Mouse (Mus musculus): Measurements from ENCODE around the gene Hist1h3e. TPM values are rescaled to one million over a fixed set of nuclear protein-coding genes. Genes with fewer than 3 reads are reported as not detected.

Hist1h3e gene
- polyA plus RNA-seq, 1 experiment from 2014 or later, result 4.4 TPM

GRCm38 (mm10) chr13:23524654-23525053 is 37.5 kb downstream of the Hist1h3e start:
- ATAC-seq (ENCODE audit: insufficient read depth), result 0 out of 2 replicates have a peak, but pooled peaks have one; percentile 13
- peaks cover 56% of the 10 kb centered on the region for H3K4me1 ChIP-seq (replicated peaks)
- H3K4me2 ChIP-seq, result peak overlapping the region; percentile 18; the same call in 1 of the 2 replicates
- WGBS (ENCODE audit: insufficient replicate concordance), result 11% methylated on average over 5 of the region's 5 CpGs
- H3K27me3 ChIP-seq, result no peaks in the 10 kb centered on the region
- H3K9ac ChIP-seq, result 0 out of 2 replicates have a peak overlapping the region, but pooled peaks have one; percentile 5
- no peak overlapping the region for H3K4me3 ChIP-seq (replicated peaks)
- no peak overlapping the region for H3K27ac ChIP-seq (replicated peaks)
- H3K36me3 ChIP-seq (replicated peaks), result no peaks in the 10 kb centered on the region
- no peaks in the 10 kb centered on the region for H3K9me3 ChIP-seq (replicated peaks)

- peaks cover 56% of the 10 kb centered on the region for H3K4me1 ChIP-seq (replicated peaks)
- H3K36me3 ChIP-seq (replicated peaks), result no peaks in the 10 kb centered on the region
- H3K4me3 ChIP-seq (replicated peaks), result no peak overlapping the region
- no peak overlapping the region for H3K27ac ChIP-seq (replicated peaks)
- no peak for ATAC-seq (ENCODE audit: insufficient read depth)
- no peaks in the 10 kb centered on the region for H3K27me3 ChIP-seq
- 31% methylated on average over 5 of the region's 5 CpGs for WGBS (ENCODE audit: insufficient replicate concordance)
- no peaks in the 10 kb centered on the region for H3K9me3 ChIP-seq (replicated peaks)
- H3K9ac ChIP-seq, result no peak overlapping the region
- H3K4me2 ChIP-seq, result no peak overlapping the region
Observed at GRCm38 (mm10) chr13:23523976-23524375, 38.2 kb downstream of the Hist1h3e start.

GRCm38 (mm10) chr13:23521703-23522102 is 40.5 kb downstream of the Hist1h3e start:
- Histone ChIP-seq H3K27ac (replicated peaks) (no peak overlapping the region), H3K9me3 (replicated peaks) (no peaks in the 10 kb centered on the region), H3K4me2 (peak overlapping the region; percentile 50), H3K36me3 (replicated peaks) (no peaks in the 10 kb centered on the region), H3K4me1 (replicated peaks) (peaks cover 50% of the 10 kb centered on the region), H3K4me3 (replicated peaks) (peak overlapping the region; percentile 13), H3K27me3 (no peaks in the 10 kb centered on the region), H3K9ac (no peak overlapping the region)
- ATAC-seq (ENCODE audit: insufficient read depth), result peak; percentile 32; the same call in 1 of the 2 replicates
- WGBS (ENCODE audit: insufficient replicate concordance), result under 1% methylated on average over 14 of the region's 14 CpGs

- WGBS (ENCODE audit: insufficient replicate concordance), result under 1% methylated on average over 10 of the region's 10 CpGs
- no peak overlapping the region for H3K9ac ChIP-seq
- peak; percentile 45 for ATAC-seq (ENCODE audit: insufficient read depth)
Observed at GRCm38 (mm10) chr13:23519416-23519815, 42.8 kb downstream of the Hist1h3e start.

DNA sequence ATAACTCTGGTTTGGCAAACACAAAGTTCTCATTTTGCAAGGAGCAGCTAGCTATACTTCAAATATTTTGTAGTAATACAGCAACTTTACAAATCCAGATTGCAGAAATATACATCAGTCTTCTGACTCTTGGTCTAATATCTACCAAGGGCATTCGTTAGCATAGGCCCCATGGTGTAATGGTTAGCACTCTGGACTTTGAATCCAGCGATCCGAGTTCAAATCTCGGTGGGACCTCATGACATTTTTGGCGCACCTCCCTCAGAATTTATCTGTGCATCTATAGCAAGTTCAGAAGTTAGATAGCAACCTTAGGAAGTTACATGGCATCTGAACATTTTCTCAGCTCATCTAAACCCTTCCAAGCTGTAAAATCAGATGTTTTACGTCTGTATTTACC is 43.3 kb downstream of the Hist1h3e start:
- 1% methylated on average over 6 of the region's 6 CpGs for WGBS (ENCODE audit: insufficient replicate concordance)
- Histone ChIP-seq H3K4me2 (peak overlapping the region; percentile 89), H3K9ac (no peak overlapping the region), H3K27me3 (no peaks in the 10 kb centered on the region), H3K36me3 (replicated peaks) (no peaks in the 10 kb centered on the region), H3K27ac (replicated peaks) (peak overlapping the region; percentile 75), H3K4me3 (replicated peaks) (peak overlapping the region; percentile 62), H3K9me3 (replicated peaks) (no peaks in the 10 kb centered on the region), H3K4me1 (replicated peaks) (peaks cover 39% of the 10 kb centered on the region)
- ATAC-seq (ENCODE audit: insufficient read depth), result peak; percentile 62

More at GRCm38 (mm10) chr13:23519416-23519815, 42.8 kb downstream of the Hist1h3e start:
- Histone ChIP-seq H3K4me1 (replicated peaks) (peaks cover 42% of the 10 kb centered on the region), H3K27ac (replicated peaks) (peak overlapping the region; percentile 75), H3K36me3 (replicated peaks) (no peaks in the 10 kb centered on the region), H3K4me2 (peak overlapping the region; percentile 89), H3K4me3 (replicated peaks) (peak overlapping the region; percentile 62), H3K27me3 (no peaks in the 10 kb centered on the region), H3K9me3 (replicated peaks) (no peaks in the 10 kb centered on the region)

DNA sequence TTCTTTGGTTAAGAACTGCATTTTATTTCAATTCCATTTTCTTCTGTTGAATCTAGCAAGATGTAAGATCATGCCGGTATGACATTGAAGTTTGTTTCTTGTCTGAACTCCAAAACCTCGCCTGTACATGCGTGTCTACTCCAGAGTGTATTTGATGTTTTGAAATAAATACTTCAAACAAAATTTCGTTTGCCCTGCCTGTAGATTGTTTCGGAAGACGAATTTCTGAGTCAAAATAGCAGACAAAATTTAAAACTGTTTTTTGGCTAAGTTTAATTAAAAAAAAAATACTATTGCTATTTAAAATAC is 43.9 kb downstream of the Hist1h3e start:
- under 1% methylated on average over 6 of the region's 6 CpGs for WGBS (ENCODE audit: insufficient replicate concordance)
- no peaks in the 10 kb centered on the region for H3K27me3 ChIP-seq
- peaks cover 38% of the 10 kb centered on the region for H3K4me1 ChIP-seq (replicated peaks)
- H3K4me3 ChIP-seq (replicated peaks), result peak overlapping the region; percentile 62
- H3K36me3 ChIP-seq (replicated peaks), result no peaks in the 10 kb centered on the region
- no peak for ATAC-seq (ENCODE audit: insufficient read depth)
- peak overlapping the region; percentile 84 for H3K27ac ChIP-seq (replicated peaks)
- H3K9ac ChIP-seq, result peak overlapping the region; percentile 49
- peak overlapping the region; percentile 89 for H3K4me2 ChIP-seq
- H3K9me3 ChIP-seq (replicated peaks), result no peaks in the 10 kb centered on the region

GRCm38 (mm10) chr13:23517603-23518294 is 44.4 kb downstream of the Hist1h3e start:
- Histone ChIP-seq H3K4me1 (replicated peaks) (peaks cover 38% of the 10 kb centered on the region), H3K27ac (replicated peaks) (peak overlapping the region; percentile 84), H3K27me3 (no peaks in the 10 kb centered on the region), H3K4me3 (replicated peaks) (peak overlapping the region; percentile 62), H3K9me3 (replicated peaks) (no peaks in the 10 kb centered on the region), H3K36me3 (replicated peaks) (no peaks in the 10 kb centered on the region), H3K4me2 (peak overlapping the region; percentile 89), H3K9ac (peak overlapping the region; percentile 63)
- ATAC-seq (ENCODE audit: insufficient read depth), result peak; percentile 81
- WGBS (ENCODE audit: insufficient replicate concordance), result under 1% methylated on average over 27 of the region's 27 CpGs

- H3K36me3 ChIP-seq (replicated peaks), result no peaks in the 10 kb centered on the region
- H3K9me3 ChIP-seq (replicated peaks), result no peaks in the 10 kb centered on the region
- peak overlapping the region; percentile 62 for H3K4me3 ChIP-seq (replicated peaks)
- peaks cover 37% of the 10 kb centered on the region for H3K4me1 ChIP-seq (replicated peaks)
- under 1% methylated on average over 19 of the region's 19 CpGs for WGBS (ENCODE audit: insufficient replicate concordance)
- H3K27ac ChIP-seq (replicated peaks), result peak overlapping the region; percentile 84
- H3K4me2 ChIP-seq, result peak overlapping the region; percentile 89
- H3K27me3 ChIP-seq, result no peaks in the 10 kb centered on the region
- peak overlapping the region; percentile 63 for H3K9ac ChIP-seq
- peak; percentile 48 for ATAC-seq (ENCODE audit: insufficient read depth)
Observed at GRCm38 (mm10) chr13:23516822-23517602, 45.2 kb downstream of the Hist1h3e start.

DNA sequence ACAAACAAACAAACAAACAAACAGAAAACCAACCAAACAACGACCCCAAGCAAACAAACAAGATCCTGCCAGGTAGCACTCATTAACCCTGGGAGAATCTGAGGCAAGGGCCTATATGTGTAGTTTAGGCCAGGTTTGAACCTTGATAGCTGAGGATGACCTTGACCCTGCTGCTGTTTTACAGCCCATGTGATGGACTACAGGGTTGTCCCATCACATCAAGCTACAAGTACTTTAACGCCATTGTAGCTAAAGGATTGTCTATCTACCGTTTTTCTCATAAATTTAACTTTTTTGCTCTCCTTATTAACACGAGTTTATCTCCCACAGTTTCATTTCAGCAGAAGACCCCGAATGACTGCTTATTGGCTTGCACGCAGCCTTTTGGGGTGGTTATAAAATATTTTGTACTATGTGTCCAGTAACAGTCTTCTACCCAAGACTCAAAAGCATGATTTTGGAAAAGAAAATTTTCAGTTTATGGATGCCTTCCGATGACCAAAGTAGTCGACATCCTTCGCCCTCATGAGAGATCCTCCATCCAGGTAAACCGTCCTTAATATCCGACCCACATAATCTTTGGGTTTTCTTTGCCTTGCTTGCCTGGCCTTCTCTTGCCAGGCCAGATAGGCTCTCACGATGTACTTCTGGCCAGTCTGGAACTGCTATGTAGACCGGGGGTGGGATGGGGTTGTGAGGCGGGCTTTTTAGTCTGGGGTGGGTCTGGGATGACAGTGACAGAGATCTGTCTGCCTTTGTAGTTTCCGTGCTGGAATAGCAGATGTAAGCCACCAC is 46.1 kb downstream of the Hist1h3e start:
- Histone ChIP-seq H3K36me3 (replicated peaks) (no peaks in the 10 kb centered on the region), H3K4me2 (peak overlapping the region; percentile 89), H3K9ac (peak overlapping the region; percentile 24; the same call in 1 of the 2 replicates), H3K4me3 (replicated peaks) (peak overlapping the region; percentile 62), H3K27ac (replicated peaks) (no peak overlapping the region), H3K27me3 (no peaks in the 10 kb centered on the region), H3K9me3 (replicated peaks) (no peaks in the 10 kb centered on the region), H3K4me1 (replicated peaks) (peaks cover 33% of the 10 kb centered on the region)
- WGBS (ENCODE audit: insufficient replicate concordance), result 50% methylated on average over 15 of the region's 15 CpGs
- ATAC-seq (ENCODE audit: insufficient read depth), result no peak

- no peak overlapping the region for H3K9ac ChIP-seq
- no peaks in the 10 kb centered on the region for H3K9me3 ChIP-seq (replicated peaks)
- H3K36me3 ChIP-seq (replicated peaks), result no peaks in the 10 kb centered on the region
- no peak overlapping the region for H3K27ac ChIP-seq (replicated peaks)
- no peak overlapping the region for H3K4me3 ChIP-seq (replicated peaks)
- ATAC-seq (ENCODE audit: insufficient read depth), result no peak
- WGBS (ENCODE audit: insufficient replicate concordance), result 60% methylated on average over 5 of the region's 5 CpGs
- H3K4me2 ChIP-seq, result no peak overlapping the region
- H3K27me3 ChIP-seq, result no peaks in the 10 kb centered on the region
- H3K4me1 ChIP-seq (replicated peaks), result peaks cover 29% of the 10 kb centered on the region
Observed at GRCm38 (mm10) chr13:23515281-23515680, 46.9 kb downstream of the Hist1h3e start.

- Histone ChIP-seq H3K9ac (no peak overlapping the region), H3K9me3 (replicated peaks) (no peaks in the 10 kb centered on the region), H3K27me3 (no peaks in the 10 kb centered on the region), H3K4me2 (no peak overlapping the region), H3K27ac (replicated peaks) (no peak overlapping the region), H3K4me1 (replicated peaks) (peaks cover 22% of the 10 kb centered on the region), H3K36me3 (replicated peaks) (no peaks in the 10 kb centered on the region), H3K4me3 (replicated peaks) (no peak overlapping the region)
- 67% methylated on average over 1 of the region's 1 CpGs for WGBS (ENCODE audit: insufficient replicate concordance)
- ATAC-seq (ENCODE audit: insufficient read depth), result no peak
Observed at GRCm38 (mm10) chr13:23513517-23513916, 48.7 kb downstream of the Hist1h3e start.

Measured in liver, embryonic 15.5 days (tissue).